Mouse (Mus musculus) embryo, embryonic 9.5 days (tissue): ENCODE data around the gene Lacc1.

Experiments used
- DNase-seq: peaks from one replicate; pipeline ENCODE4 v3.0.0-alpha.2; 2017; ENCODE audit errors: extremely low spot score

Lacc1 gene

DNA sequence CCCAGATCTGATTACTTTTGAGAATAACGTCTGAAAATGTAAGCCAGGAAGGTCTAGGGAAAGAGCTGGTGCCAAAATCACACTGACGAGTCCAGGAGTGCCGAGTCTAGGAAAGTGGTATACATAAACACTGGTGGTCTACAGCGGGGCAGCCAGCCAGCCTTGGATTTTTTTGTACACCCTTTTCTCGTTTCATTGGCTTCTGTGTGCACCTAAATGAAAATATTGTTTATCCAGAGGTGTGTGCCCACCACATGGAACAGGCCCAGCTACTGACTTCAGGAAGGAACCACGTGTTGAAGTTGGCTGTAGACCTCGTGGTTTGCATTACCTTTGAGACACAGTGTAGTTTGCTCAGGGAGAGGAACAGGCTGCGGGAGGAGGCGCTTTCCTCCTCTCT lies 57.1 kb downstream of the Lacc1 start:
- no peak for DNase-seq
